Mouse (Mus musculus) megakaryocyte, embryonic 14.5 days (primary cell): ENCODE data around the gene 3110009E18Rik.

Experiments
- FLI1 ChIP-seq: IDR thresholded peaks from 2 replicates; pipeline ENCODE4 v1.6.1; 2012; ENCODE audit warnings: low read length, inconsistent platforms, mixed read lengths
- GATA1 ChIP-seq: IDR thresholded peaks from 3 replicates; pipeline ENCODE4 v1.6.1; 2012; ENCODE audit warnings: mixed read lengths, low read length, inconsistent platforms, borderline replicate concordance

DNA sequence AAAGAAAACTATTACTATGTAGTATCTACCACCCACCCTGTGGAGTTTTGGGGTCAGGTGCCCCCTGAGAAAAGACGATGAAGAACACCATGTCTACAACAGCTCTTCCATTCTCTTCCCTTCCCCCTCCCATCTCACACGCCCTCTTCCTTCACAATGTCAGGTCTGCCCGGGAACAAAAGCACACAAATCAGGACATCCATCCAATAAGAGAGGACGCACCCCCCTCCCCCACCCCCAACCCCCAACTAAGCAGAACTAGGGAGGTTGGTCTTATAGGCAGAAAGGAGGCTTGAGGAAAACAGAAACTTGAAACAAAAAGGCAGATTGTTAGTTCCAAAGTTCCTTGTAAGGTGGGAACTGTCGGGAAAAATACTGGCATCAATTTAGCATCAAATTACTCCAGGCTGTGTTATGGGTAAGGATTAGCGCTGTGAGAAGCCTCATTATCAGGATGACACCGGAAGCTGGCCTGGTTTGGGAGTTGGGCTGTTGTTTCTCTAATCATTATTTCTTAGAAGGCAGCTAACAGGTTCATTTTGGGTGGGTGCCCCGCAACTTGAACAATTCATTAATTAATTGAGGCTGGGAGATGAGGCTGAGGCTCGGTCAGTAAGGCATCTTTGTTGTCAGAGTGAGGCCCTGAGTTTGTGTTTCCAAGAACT is 43.1 kb upstream of the 3110009E18Rik start:
- TF ChIP-seq GATA1 (no peak), FLI1 (no peak)
